Mouse (Mus musculus) C2C12 (cell line): ENCODE results near the gene Crb1.

Experiments used
- CTCF ChIP-seq: IDR thresholded peaks from one replicate; pipeline ENCODE4 v1.5.1; 2011; ENCODE audit not compliant: control insufficient read depth, insufficient read depth, insufficient read length
- MAX ChIP-seq: IDR thresholded peaks from one replicate; pipeline ENCODE4 v1.6.1; 2011; ENCODE audit warnings: mild to moderate bottlenecking, control low read depth
- MYOD1 ChIP-seq: IDR thresholded peaks from one replicate; pipeline ENCODE4 v1.6.1; 2011; ENCODE audit warnings: low read depth; ENCODE audit not compliant: control insufficient read depth, insufficient read length
- MYOG ChIP-seq: IDR thresholded peaks from one replicate; pipeline ENCODE4 v1.6.1; 2011; ENCODE audit not compliant: control insufficient read depth, insufficient read length; ENCODE audit errors: extremely low read depth
- USF1 ChIP-seq: IDR thresholded peaks from one replicate; pipeline ENCODE4 v1.6.1; 2011; ENCODE audit warnings: low read depth, mild to moderate bottlenecking, control low read depth, moderate library complexity

DNA sequence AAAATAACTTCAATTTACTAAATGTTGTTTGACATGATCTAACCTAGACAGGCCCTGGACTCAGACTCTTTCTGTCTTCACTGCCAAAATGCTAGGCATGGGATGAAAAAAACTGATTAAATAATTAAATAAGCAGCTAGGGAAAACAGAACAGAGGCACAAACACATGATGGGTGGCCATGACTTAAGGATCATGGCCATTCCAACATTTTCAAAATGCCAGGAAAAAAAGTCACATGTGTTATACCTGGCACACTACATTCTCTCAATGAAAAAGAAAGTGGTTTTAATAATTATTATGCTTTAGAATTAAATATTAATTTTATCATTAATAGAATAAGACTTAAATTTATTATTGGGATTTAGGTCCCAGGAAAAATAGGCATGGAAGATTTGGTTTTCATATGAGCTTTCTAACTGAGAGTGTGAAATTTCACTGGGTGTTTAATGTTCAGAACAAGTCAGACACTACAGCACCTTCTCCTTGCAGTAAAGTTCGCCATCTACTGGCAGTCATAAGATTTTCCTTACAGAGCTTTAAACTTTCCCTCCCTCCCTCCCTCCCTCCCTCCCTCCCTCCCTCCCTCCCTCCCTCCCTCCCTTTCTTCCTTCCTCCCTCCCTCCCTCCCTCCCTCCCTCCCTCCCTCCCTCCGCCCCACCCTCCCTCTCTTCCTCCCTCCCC is 36.6 kb downstream of the Crb1 start:
- TF ChIP-seq CTCF: no peak
- TF ChIP-seq MYOD1: no peak
- TF ChIP-seq MAX: no peak
- TF ChIP-seq MYOG: no peak
- TF ChIP-seq USF1: no peak
